Mouse (Mus musculus) induced T-regulatory cell, adult 2 months (primary cell): ENCODE results near the gene Sptbn4.

Experiments
- DNase-seq: peaks from one replicate; pipeline ENCODE4 v3.0.0-alpha.2; 2012; ENCODE audit warnings: low read depth

The Sptbn4 gene

GRCm38 (mm10) chr7:27345444-27345843, 102.0 kb downstream of the Sptbn4 start:
- DNase-seq: no peak

DNA sequence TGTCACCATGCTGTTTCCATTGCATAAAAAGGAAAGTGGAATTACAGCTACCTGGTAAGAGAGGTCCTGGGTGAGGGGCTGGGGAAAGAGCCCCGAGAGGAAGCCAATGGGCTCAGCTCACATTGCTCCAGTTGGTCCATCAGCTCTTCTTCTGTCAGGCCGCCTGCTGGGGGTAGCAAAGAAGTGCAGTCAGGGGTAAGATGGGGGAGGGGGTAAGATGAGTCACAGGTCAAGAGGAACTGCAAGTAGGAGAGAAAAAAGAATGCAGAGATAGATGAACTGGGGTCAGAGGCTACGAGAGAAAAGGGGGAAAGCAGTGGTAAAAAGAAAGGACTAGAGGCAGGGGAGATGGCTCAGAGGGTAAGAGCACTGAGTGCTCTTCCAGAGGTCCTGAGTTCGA, 104.9 kb downstream of the Sptbn4 start:
- DNase-seq: peak; percentile 73

GRCm38 (mm10) chr7:27339519-27339918, 108.0 kb downstream of the Sptbn4 start:
- no peak for DNase-seq

- no peak for DNase-seq
Measured at GRCm38 (mm10) chr7:27339114-27339513, 108.4 kb downstream of the Sptbn4 start.

- DNase-seq: peak; percentile 74
Measured at GRCm38 (mm10) chr7:27337175-27337853, 110.2 kb downstream of the Sptbn4 start, which contains the start of gene Ltbp4. Gene Ltbp4 (minus strand): TSS chr7:27337692.

DNA sequence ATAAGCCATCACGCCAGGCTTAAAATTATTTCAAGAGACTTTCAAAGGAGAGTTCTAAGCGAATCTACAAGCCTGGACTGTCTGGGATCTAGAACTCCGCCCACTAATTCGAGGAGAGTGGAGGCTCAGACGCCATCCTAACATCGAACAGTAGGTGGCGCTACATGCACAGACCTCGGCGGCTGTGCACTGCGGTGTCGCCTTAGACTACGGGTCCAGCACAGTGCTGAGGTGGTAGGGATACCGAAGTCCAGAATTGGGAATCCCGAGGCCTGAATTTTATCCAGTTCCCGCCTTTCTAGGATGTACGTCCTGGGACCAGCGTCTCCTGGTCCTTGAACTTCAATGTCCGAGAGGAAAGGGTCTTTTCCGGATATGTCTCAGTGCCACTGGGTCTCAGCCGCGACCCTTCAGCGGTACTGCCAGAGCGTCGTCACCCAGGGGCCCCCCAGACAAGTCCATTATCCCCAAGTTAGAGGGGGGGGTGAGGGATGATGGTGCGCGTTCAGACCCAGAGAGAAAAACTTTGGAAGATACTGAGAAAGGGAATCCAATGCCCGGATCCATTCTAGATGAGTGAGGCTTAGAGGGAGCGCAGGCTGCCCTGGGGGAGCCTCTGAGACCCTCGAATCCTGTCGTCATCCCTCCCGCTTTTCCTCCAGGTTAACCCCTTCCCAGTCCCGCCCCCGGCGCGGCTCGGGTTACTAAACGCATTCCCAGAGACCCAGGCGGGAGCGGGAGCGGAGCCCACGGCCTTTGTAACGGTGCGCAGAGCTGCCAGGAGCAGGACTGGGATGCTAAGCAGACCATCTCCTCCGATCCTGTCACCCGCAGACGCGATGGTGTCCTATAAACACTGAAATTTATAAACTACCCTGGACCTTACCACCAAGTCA, 111.3 kb downstream of the Sptbn4 start:
- DNase-seq: peak; percentile 92

GRCm38 (mm10) chr7:27335011-27335720, 112.3 kb downstream of the Sptbn4 start:
- no peak for DNase-seq

DNA sequence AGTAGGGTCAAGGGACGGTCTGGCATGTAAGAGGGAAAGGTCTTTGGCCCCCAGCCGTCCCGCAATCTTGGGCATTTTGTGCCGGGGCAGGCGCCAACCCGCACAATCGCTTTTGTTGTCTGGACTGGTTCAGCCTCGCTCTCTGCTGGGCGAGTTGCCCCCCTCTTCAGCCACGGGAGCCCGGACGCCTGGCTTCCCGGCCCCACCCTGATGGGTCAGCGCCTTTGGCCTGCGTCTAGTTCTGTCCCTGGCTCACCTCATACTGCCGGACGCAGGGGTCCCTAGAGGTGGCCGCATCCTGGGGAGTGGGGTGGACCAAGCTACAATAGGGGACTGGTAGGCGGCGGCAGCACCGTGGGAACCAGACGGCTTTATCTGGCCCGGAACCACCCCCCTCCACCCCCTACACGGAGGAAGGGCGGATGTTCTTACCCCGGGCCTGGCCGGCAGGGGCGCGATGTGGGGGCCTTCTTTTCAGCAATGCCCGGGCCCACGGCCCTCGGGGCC, 113.0 kb downstream of the Sptbn4 start:
- DNase-seq: peak; percentile 35

GRCm38 (mm10) chr7:27333316-27333941, 114.1 kb downstream of the Sptbn4 start:
- DNase-seq: no peak

DNA sequence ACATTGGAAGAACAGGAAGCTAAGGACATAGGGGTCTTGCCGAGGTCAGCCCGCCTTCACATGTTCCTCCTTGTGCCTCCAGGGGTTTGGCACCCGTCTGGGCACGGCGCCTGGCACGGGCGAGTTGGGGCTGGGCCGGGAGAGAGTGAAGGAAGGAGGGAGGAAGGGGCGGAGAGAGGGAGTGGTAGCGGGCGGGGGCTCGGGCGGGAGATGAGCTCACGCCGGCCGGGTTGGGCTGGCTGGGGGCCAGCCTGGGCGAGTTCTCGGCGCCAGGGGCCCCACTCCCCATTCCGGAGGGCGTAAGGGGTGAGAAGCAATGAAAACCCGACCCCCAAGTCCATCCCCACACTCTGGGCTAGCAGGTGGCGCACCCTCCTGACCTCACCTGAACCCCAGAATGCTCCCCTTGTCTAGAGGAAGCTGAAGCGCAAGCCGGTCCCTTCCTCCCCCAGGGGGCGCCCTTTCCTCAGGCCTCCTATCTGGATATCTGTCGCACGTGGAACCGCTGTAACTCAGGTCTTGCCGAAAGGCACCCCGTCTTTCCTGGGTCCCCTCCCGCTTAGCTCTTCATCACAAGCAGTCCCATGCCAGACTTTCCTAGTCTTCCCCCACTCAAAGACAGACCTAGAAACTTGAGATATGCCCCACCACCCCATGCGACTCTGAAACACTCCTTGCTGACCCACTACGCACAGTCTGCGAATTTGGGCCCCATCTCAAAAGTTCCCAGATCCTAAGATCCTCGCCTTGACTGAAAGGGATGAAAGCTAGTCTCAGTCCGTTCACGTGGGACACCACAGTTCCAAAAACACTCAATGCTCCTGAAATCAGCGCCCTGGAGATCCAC, 114.9 kb downstream of the Sptbn4 start:
- DNase-seq: peak; percentile 93

- no peak for DNase-seq
Measured at GRCm38 (mm10) chr7:27331854-27332253, 115.6 kb downstream of the Sptbn4 start.

- no peak for DNase-seq
Measured at GRCm38 (mm10) chr7:27331541-27331851, 116.0 kb downstream of the Sptbn4 start.

DNA sequence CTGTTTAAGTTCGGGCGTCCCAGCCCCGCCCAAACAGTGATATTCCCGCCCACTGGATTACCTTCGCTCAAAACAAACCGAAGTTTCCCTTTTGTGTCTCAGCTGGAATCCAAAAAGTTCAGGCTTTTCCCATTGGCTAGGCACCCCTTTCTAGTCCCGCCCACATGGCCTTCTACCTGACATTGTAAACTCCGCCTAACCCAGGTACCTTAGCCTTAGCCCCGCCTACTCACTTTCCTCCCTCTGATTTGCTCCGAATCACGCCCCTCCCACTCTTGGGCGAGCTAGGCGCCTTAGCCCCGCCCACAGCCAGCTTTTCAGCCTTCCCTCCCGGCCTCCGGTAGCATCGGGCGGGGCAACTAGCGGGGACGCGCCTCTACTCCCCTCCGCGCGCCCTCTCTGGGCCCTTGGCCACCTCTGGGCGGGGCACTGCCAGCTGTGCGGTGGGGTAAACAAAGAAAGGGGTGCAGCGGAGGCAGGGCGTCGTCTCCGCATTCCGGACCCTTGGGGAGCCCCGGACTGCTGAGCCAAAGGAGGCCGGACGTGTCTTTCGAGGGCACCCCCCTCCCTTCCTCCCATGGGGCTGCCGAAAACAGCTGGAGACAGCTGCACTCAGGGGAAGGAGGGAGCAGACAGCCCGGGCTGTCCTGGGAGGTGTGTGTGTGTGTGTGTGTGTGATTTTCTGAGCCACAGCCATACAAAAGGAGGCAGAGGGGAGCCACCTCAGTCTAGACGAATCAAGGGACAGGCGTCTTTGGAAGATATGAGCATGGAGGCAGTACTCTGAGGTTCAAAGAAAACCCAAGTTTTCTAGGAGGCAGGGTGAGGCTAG, 116.6 kb downstream of the Sptbn4 start:
- DNase-seq: peak; percentile 97

GRCm38 (mm10) chr7:27329981-27330380, 117.5 kb downstream of the Sptbn4 start:
- DNase-seq: no peak

DNA sequence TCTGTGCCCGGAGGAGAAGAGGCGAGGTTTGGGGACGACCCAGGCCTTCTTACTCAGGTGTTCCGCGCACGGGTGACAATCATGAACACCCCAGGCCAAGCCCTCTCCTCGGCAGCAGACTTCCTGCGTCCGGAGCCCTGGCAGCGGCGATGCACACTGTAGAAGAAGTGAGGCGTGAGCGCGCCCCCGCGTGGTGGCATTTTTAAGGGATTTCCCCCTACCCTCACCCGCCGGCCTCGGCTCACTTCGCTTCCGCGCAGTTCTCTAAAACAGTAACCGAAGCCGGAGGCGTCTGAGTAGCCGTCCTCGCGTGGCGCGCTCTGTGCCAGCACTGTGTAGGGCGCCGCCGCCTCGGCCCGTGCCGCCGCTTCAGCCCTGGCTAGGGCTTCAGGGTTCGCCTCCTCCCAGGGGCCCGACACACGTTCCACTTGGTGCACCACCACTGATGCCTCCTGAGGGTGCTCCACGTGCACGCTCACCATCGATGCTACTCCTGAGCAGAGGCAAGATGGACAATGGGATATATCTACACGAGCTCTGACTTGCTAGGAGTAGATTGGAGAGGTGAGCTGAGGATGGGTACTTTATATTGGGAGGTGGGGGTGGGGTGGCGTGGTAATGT, 118.0 kb downstream of the Sptbn4 start:
- peak; percentile 94 for DNase-seq

DNA sequence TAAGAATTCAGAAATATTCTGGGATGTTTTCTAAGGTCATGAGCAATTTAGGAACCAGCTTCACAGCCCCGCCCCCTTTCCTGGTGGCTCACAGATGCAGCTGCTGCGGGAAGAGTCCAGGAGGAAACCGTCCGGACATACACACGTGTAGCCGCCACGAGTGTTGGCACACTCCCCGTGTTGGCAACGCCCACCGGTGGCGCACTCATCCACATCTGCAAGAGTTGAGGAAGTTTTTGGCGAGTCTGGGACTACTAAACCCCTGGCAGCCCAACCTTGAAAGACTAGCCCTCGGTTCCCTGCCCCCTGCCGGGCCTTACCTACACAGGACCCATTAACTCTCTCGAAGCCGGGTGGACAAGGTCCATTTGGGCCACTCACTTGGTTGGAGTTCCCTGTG, 118.8 kb downstream of the Sptbn4 start:
- no peak for DNase-seq

DNA sequence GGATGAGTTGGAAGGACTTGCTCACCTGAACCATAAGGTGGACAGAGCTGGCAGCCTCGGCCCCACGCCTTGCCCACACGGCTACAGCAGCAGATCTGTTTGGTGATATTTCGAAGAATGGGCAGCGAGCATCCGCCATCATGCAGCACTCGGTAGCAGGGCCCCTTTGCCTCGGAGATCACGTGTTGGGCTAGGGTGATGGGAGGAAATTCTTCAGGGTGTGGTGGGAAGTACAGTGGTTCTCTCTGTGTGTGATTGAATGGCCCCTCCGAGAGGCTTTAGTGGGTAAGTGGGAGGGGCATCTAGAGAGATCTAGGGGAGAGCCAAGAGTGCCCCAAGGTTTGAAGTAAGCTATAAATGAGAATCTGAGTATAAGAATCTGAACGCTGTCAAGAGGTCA, 119.3 kb downstream of the Sptbn4 start:
- DNase-seq: no peak

DNA sequence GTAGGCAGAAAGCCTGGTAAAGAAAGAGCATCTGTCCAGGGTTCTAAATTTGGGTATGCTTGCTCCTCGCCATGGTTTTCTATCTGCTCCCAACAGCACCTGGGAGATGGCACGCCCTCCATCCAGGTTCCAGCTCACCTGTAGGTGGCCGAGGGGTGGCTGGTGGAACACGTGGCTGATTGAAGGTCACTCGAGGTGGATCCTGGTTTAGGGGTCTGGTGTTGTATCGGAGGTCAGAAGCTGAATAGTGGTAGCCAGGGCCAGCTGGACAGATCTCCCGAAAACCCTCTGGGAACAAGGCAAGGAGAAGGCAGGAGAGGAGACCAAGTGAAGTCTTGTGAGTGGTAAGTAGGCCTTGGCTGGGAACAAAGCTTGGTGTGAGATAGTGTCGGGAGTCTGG, 120.0 kb downstream of the Sptbn4 start:
- no peak for DNase-seq

- no peak for DNase-seq
Measured at GRCm38 (mm10) chr7:27326101-27326880, 121.2 kb downstream of the Sptbn4 start.
